Mouse (Mus musculus) ES-E14 (cell line): ENCODE data around the gene Serinc5.

Experiments
- CHD2 ChIP-seq: IDR thresholded peaks from 2 replicates; pipeline ENCODE4 v1.6.1; 2014; ENCODE audit warnings: mild to moderate bottlenecking, low read depth, low read length, inconsistent platforms
- HCFC1 ChIP-seq: IDR thresholded peaks from 2 replicates; pipeline ENCODE4 v1.6.1; 2012; ENCODE audit warnings: low read length, inconsistent platforms, borderline replicate concordance; ENCODE audit not compliant: insufficient read depth
- MAFK ChIP-seq: IDR thresholded peaks from 2 replicates; pipeline ENCODE4 v1.6.1; 2014; ENCODE audit warnings: mild to moderate bottlenecking, low read depth, low read length, inconsistent platforms; ENCODE audit not compliant: insufficient read depth
- ZC3H11A ChIP-seq: IDR thresholded peaks from 2 replicates; pipeline ENCODE4 v1.6.1; 2012; ENCODE audit warnings: low read depth, mild to moderate bottlenecking, inconsistent platforms, low read length, borderline replicate concordance
- ZNF384 ChIP-seq: IDR thresholded peaks from 2 replicates; pipeline ENCODE4 v1.6.1; 2012; ENCODE audit warnings: low read depth, low read length, inconsistent platforms

- TF ChIP-seq ZNF384 (no peak), MAFK (no peak), CHD2 (no peak), HCFC1 (no peak), ZC3H11A (no peak)
Observed at GRCm38 (mm10) chr13:92722389-92722788, 111.5 kb downstream of the Serinc5 start.
